Mouse (Mus musculus): ENCODE data around the gene Myadml2. TPM values are rescaled to one million over a fixed set of nuclear protein-coding genes. Genes with fewer than 3 reads are reported as not detected.
A peak's percentile ranks its signal among the peaks of the same experiment; 100 is the strongest.

Gene Myadml2
- polyA plus RNA-seq, 1 experiment = 4.6 TPM

GRCm38 (mm10) chr11:120642939-120643600, 4.9 kb downstream of the Myadml2 start:
- Histone ChIP-seq H3K27me3 (ENCODE audit: control insufficient read depth, insufficient read depth, insufficient read length) (no peaks in the 10 kb centered on the region), H3K4me2 (ENCODE audit: low read depth) (peak overlapping the region; percentile 97), H3K4me3 (peak overlapping the region; percentile 48), H3ac (ENCODE audit: control insufficient read depth, insufficient read length) (peak overlapping the region; percentile 19), H3K36me3 (ENCODE audit: control insufficient read depth, insufficient read depth) (no peaks in the 10 kb centered on the region), H3K79me2 (ENCODE audit: control insufficient read depth, insufficient read depth) (no peaks in the 10 kb centered on the region)
- TF ChIP-seq MAX (IDR thresholded peaks at IDR 0.05; ENCODE audit: low read depth) (no peak), CEBPB (IDR thresholded peaks at IDR 0.05; ENCODE audit: insufficient read depth, poor library complexity, severe bottlenecking) (no peak), MYOD1 (IDR thresholded peaks at IDR 0.05; ENCODE audit: control insufficient read depth in 1 of 3, insufficient read length in 2 of 3, low read depth in 2 of 3) (peak in 2 of 3 experiments; percentile 85 to 93), TCF12 (IDR thresholded peaks at IDR 0.05; ENCODE audit: insufficient read depth, poor library complexity, severe bottlenecking) (peak; percentile 33), REST (IDR thresholded peaks at IDR 0.05; ENCODE audit: insufficient read depth, insufficient read length) (no peak), TCF3 (IDR thresholded peaks at IDR 0.05; ENCODE audit: insufficient read length, low read depth) (peak; percentile 30), MYOG (IDR thresholded peaks at IDR 0.05; ENCODE audit: control insufficient read depth in 1 of 3, insufficient read depth in 1 of 3, insufficient read length in 2 of 3, low read depth in 2 of 3) (peak; percentile 25 to 77 (median 61)), SRF (IDR thresholded peaks at IDR 0.05; ENCODE audit: control insufficient read depth, insufficient read length, low read depth) (no peak), E2F4 (IDR thresholded peaks at IDR 0.05; ENCODE audit: insufficient read depth) (no peak), USF1 (IDR thresholded peaks at IDR 0.05; ENCODE audit: low read depth) (no peak), POLR2A (IDR thresholded peaks at IDR 0.05; ENCODE audit: insufficient read length, low read depth) (peak; percentile 54), POLR2AphosphoS2 (IDR thresholded peaks at IDR 0.05; ENCODE audit: insufficient read length, low read depth) (peak; percentile 63)

- Histone ChIP-seq H3K27me3 (ENCODE audit: control insufficient read depth, insufficient read depth, insufficient read length) (no peaks in the 10 kb centered on the region), H3K79me2 (ENCODE audit: control insufficient read depth, insufficient read depth) (no peaks in the 10 kb centered on the region), H3K4me2 (ENCODE audit: low read depth) (peak overlapping the region; percentile 97), H3ac (ENCODE audit: control insufficient read depth, insufficient read length) (no peak overlapping the region), H3K36me3 (ENCODE audit: control insufficient read depth, insufficient read depth) (no peaks in the 10 kb centered on the region), H3K4me3 (peak overlapping the region; percentile 48)
- TF ChIP-seq MYOD1 (IDR thresholded peaks at IDR 0.05; ENCODE audit: control insufficient read depth in 1 of 3, insufficient read length in 2 of 3, low read depth in 2 of 3) (no peak), REST (IDR thresholded peaks at IDR 0.05; ENCODE audit: insufficient read depth, insufficient read length) (no peak), MYOG (IDR thresholded peaks at IDR 0.05; ENCODE audit: control insufficient read depth in 1 of 3, insufficient read depth in 1 of 3, insufficient read length in 2 of 3, low read depth in 2 of 3) (no peak), CEBPB (IDR thresholded peaks at IDR 0.05; ENCODE audit: insufficient read depth, poor library complexity, severe bottlenecking) (no peak), POLR2A (IDR thresholded peaks at IDR 0.05; ENCODE audit: insufficient read length, low read depth) (no peak), E2F4 (IDR thresholded peaks at IDR 0.05; ENCODE audit: insufficient read depth) (no peak), SRF (IDR thresholded peaks at IDR 0.05; ENCODE audit: control insufficient read depth, insufficient read length, low read depth) (no peak), USF1 (IDR thresholded peaks at IDR 0.05; ENCODE audit: low read depth) (no peak), TCF12 (IDR thresholded peaks at IDR 0.05; ENCODE audit: insufficient read depth, poor library complexity, severe bottlenecking) (no peak), POLR2AphosphoS2 (IDR thresholded peaks at IDR 0.05; ENCODE audit: insufficient read length, low read depth) (no peak), TCF3 (IDR thresholded peaks at IDR 0.05; ENCODE audit: insufficient read length, low read depth) (no peak), MAX (IDR thresholded peaks at IDR 0.05; ENCODE audit: low read depth) (no peak)
Measured at GRCm38 (mm10) chr11:120641869-120642268, 6.1 kb downstream of the Myadml2 start.

GRCm38 (mm10) chr11:120641255-120641654, 6.7 kb downstream of the Myadml2 start:
- no peak for TF ChIP-seq MYOG (IDR thresholded peaks at IDR 0.05; ENCODE audit: control insufficient read depth in 1 of 3, insufficient read depth in 1 of 3, insufficient read length in 2 of 3, low read depth in 2 of 3)
- TF ChIP-seq USF1 (IDR thresholded peaks at IDR 0.05; ENCODE audit: low read depth) = no peak
- TF ChIP-seq SRF (IDR thresholded peaks at IDR 0.05; ENCODE audit: control insufficient read depth, insufficient read length, low read depth) = no peak
- TF ChIP-seq POLR2A (IDR thresholded peaks at IDR 0.05; ENCODE audit: insufficient read length, low read depth) = no peak
- no peak for TF ChIP-seq E2F4 (IDR thresholded peaks at IDR 0.05; ENCODE audit: insufficient read depth)
- TF ChIP-seq TCF3 (IDR thresholded peaks at IDR 0.05; ENCODE audit: insufficient read length, low read depth) = no peak
- no peak for TF ChIP-seq POLR2AphosphoS2 (IDR thresholded peaks at IDR 0.05; ENCODE audit: insufficient read length, low read depth)
- TF ChIP-seq MAX (IDR thresholded peaks at IDR 0.05; ENCODE audit: low read depth) = no peak
- no peak for TF ChIP-seq MYOD1 (IDR thresholded peaks at IDR 0.05; ENCODE audit: control insufficient read depth in 1 of 3, insufficient read length in 2 of 3, low read depth in 2 of 3)
- no peak for TF ChIP-seq CEBPB (IDR thresholded peaks at IDR 0.05; ENCODE audit: insufficient read depth, poor library complexity, severe bottlenecking)
- no peak for TF ChIP-seq REST (IDR thresholded peaks at IDR 0.05; ENCODE audit: insufficient read depth, insufficient read length)
- no peak for TF ChIP-seq TCF12 (IDR thresholded peaks at IDR 0.05; ENCODE audit: insufficient read depth, poor library complexity, severe bottlenecking)
- no peaks in the 10 kb centered on the region for H3K27me3 ChIP-seq (ENCODE audit: control insufficient read depth, insufficient read depth, insufficient read length)
- H3ac ChIP-seq (ENCODE audit: control insufficient read depth, insufficient read length) = no peak overlapping the region
- no peak overlapping the region for H3K4me3 ChIP-seq
- no peaks in the 10 kb centered on the region for H3K79me2 ChIP-seq (ENCODE audit: control insufficient read depth, insufficient read depth)
- H3K4me2 ChIP-seq (ENCODE audit: low read depth) = no peak overlapping the region
- no peaks in the 10 kb centered on the region for H3K36me3 ChIP-seq (ENCODE audit: control insufficient read depth, insufficient read depth)

- Histone ChIP-seq H3ac (ENCODE audit: control insufficient read depth, insufficient read length) (no peak overlapping the region), H3K79me2 (ENCODE audit: control insufficient read depth, insufficient read depth) (peaks cover 30% of the 10 kb centered on the region), H3K36me3 (ENCODE audit: control insufficient read depth, insufficient read depth) (no peaks in the 10 kb centered on the region), H3K4me3 (no peak overlapping the region), H3K27me3 (ENCODE audit: control insufficient read depth, insufficient read depth, insufficient read length) (no peaks in the 10 kb centered on the region), H3K4me2 (ENCODE audit: low read depth) (no peak overlapping the region)
- TF ChIP-seq SRF (IDR thresholded peaks at IDR 0.05; ENCODE audit: control insufficient read depth, insufficient read length, low read depth) = no peak
- no peak for TF ChIP-seq POLR2A (IDR thresholded peaks at IDR 0.05; ENCODE audit: insufficient read length, low read depth)
- no peak for TF ChIP-seq REST (IDR thresholded peaks at IDR 0.05; ENCODE audit: insufficient read depth, insufficient read length)
- TF ChIP-seq CEBPB (IDR thresholded peaks at IDR 0.05; ENCODE audit: insufficient read depth, poor library complexity, severe bottlenecking) = no peak
Measured at GRCm38 (mm10) chr11:120634810-120635209, 13.1 kb downstream of the Myadml2 start.
